Mouse (Mus musculus): ENCODE results near the gene Eefsec. TPM values are rescaled to one million over a fixed set of nuclear protein-coding genes. Genes with fewer than 3 reads are reported as not detected.

The Eefsec gene
- polyA plus RNA-seq, 1 experiment, result 15.8 TPM

- no peak for DNase-seq (ENCODE audit: low spot score)
Observed at GRCm38 (mm10) chr6:88262160-88262559, 184.2 kb downstream of the Eefsec start.

DNA sequence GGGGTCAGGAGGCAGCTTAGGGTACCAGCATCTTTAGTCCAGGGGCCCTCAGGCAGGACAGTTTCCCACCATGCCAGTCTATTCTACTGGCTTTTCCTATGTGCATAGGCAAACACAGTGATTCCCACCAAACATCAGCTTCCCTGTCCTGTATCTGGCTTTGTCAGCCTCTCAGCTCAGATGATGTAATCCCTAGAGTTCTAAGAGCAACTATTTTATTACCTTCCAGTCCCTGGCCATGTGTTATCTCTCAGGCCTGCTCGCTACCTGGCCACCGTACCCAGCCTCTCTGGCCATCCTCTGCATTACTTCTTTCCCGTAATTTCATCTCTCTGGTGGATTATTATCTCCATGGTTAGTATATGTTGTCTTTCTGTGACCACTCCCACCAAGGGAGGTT lies 185.7 kb downstream of the Eefsec start:
- no peak for DNase-seq (ENCODE audit: low spot score)

GRCm38 (mm10) chr6:88259621-88260020 lies 186.7 kb downstream of the Eefsec start:
- DNase-seq (ENCODE audit: low spot score), result no peak

DNA sequence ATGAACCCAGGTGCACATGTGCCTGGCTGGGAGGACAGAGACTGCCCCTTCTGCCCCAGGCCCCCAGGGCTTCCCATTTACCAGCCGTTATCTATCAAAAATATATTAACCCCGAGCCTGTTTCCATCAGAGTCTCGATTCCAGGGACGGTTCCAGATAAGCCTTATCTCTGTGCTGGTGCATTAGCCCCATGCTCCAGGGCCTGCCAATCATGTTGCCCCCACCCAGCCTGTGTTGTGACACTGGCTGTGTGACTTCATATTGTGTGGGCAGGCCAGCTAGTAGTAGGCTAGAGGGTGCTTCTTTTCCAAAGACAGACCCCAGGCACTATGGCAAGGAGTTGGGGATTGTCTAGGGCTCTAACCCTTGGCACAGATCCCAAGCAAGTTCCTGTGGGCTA lies 190.9 kb downstream of the Eefsec start:
- DNase-seq (ENCODE audit: low spot score), result no peak

- DNase-seq (ENCODE audit: low spot score), result no peak
Observed at GRCm38 (mm10) chr6:88254082-88254481, 192.3 kb downstream of the Eefsec start.

DNA sequence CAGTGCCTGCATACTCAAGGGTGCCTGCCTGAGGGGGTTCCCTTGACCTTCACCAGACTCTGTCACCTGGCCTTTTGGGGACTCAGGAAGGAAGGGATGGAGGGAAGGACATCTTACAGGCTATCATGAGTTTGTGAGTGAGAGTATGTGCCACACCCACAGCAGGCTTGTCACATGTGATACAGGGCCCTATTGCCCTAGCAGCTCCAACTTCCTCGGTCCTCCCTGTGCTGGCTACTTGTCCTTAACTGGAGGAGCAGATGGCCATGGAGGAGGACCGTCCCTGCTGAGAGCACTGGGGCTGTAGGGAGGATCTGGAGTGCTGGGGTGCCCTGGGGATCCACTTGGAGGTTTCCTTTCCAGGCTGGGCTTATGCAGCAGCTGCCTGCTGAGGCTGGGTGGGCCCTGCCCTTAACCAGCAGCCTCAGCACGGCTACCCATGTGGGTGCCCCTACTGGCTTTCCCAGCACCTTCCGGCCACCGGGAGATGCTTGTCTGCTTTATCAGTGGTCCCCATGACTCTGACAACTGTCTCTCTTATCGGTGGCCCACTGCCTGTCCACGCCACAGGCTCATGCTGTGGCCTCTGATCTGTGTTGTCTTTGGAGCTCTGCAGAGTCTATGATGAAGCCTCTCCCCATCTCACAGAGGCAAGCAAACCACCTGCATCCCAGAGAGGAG lies 194.4 kb downstream of the Eefsec start:
- no peak for DNase-seq (ENCODE audit: low spot score)

GRCm38 (mm10) chr6:88251396-88251795 lies 194.9 kb downstream of the Eefsec start:
- DNase-seq (ENCODE audit: low spot score), result no peak

DNA sequence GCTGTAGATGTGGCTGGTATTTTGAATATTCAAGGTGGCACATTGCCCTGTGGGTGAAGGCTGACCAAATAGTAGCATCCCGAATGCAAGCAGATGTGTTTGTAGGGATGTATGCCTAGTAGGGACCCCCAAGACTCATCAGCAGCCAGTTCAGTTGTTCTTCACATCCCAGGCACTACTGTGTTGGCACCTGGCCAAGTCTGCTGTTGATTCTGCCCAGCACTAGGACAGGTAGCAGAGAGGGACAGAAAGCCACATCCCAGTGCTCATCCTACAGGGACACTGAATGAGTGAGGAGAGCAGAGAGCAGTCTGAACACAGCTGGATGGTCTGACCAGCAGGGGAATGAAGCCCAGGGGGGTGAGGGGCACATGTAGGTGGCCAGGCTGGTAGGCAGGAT lies 197.1 kb downstream of the Eefsec start:
- no peak for DNase-seq (ENCODE audit: low spot score)

DNA sequence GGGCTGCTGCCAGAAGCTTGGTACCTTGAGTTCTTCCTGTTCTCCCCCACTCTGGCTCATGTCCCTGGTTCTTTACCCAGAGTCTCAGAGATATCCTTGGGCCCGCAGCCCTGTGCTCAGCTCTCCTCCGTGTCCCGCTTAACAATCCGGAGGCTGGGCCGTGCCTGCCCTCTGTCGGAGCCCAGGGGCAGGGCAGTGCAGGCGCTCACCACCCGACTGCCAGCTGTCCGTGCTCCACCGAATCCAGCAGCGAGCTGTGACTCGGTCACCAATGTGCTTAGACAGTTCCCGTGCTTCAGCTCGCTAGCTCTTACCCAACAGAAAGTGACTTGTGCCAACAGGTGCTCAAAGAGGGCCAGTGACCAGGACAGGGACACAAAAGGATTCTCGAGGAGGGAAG lies 203.7 kb downstream of the Eefsec start:
- DNase-seq (ENCODE audit: low spot score), result peak; percentile 58

GRCm38 (mm10) chr6:88236513-88236912 lies 209.8 kb downstream of the Eefsec start:
- DNase-seq (ENCODE audit: low spot score), result no peak

- DNase-seq (ENCODE audit: low spot score), result no peak
Observed at GRCm38 (mm10) chr6:88235983-88236382, 210.4 kb downstream of the Eefsec start.

- DNase-seq (ENCODE audit: low spot score), result no peak
Observed at GRCm38 (mm10) chr6:88235461-88235860, 210.9 kb downstream of the Eefsec start.

GRCm38 (mm10) chr6:88233996-88234395 lies 212.3 kb downstream of the Eefsec start:
- DNase-seq (ENCODE audit: low spot score), result peak; percentile 54

DNA sequence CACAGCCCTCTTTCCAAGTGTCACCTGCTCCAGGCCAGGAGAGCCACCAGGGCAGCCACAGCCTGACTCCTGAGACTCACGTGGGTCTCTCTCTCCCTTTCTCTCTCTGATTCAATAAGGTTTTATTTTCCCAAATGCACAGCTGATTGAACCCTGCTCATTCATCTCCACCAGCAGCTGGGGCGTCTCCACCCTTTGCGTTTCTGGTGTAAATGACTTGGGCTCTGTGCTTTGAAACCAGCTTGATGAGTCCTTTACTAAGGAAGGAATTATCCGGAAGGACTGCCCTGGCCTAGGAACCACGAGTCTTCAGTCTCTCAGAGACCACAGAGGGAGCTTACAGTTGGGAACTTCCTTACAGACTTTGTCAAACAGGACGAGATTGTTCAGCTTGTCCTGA lies 214.1 kb downstream of the Eefsec start:
- DNase-seq (ENCODE audit: low spot score), result no peak

GRCm38 (mm10) chr6:88231821-88232220 lies 214.5 kb downstream of the Eefsec start:
- no peak for DNase-seq (ENCODE audit: low spot score)

DNA sequence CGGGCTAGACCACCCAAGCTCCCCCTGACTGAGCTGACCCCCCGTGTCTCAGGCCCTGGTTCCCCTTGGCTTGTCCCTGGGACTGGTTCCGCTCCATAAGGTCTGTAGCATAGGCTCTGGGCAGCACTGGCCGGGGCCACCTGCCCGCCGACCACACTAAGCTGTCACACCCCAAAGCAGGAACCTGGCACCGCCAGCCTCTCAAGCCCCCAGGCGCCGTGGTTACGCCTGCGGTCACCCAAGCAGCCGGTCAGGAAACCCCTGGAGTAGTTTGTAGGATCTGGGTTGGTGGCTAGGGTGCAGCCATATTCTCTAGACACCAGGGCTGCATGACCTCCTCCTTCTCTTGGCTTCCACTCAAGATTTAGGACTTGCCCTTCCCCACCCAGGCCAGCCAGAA lies 217.1 kb downstream of the Eefsec start:
- no peak for DNase-seq (ENCODE audit: low spot score)

DNA sequence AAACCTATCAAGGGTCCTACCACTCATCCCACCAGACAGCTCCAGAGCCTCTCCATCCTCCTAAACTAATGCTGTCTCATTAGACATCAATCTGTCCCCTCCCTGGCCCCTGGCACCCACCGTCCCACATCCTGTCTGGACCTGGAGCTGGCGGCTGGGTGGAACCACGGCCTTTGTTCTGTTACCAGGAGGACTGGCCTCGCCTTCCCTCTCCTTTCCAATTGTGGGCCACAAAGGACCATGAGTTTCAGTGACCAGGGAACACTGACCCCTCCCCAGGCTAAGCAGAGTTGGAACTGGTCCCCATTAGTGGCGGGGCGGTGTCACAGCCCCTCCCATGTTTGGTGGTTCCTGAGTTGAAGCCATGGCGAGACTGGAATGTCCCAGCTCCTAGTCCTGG lies 218.8 kb downstream of the Eefsec start:
- DNase-seq (ENCODE audit: low spot score), result no peak

DNA sequence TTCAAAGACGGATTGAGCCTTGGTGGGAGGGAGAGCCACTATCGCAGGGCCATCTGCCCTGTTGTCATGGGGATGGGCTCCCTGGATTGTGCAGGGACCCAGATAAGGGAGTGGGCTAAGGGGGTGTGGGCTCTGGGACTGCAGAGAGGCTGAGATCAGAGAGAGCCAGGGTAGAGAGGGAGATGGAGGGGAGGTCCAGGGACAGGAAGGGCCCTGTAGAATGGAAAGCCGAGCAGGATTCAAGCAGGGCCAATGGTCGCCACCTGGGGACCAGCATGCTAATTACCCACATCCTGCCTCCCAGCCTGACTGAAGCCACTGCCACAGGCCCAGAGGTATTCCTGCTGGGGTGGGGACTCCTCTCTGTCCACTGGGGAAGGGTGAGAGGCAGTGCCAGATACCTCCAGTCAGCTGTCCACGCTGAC lies 219.8 kb downstream of the Eefsec start:
- no peak for DNase-seq (ENCODE audit: low spot score)

GRCm38 (mm10) chr6:88221968-88222367 lies 224.4 kb downstream of the Eefsec start, which contains the start of gene Dnajb8:
TSS of gene Dnajb8 (plus strand) at chr6:88222268.
- DNase-seq (ENCODE audit: low spot score), result no peak

GRCm38 (mm10) chr6:88219094-88219493 lies 227.2 kb downstream of the Eefsec start:
- DNase-seq (ENCODE audit: low spot score), result no peak

- DNase-seq (ENCODE audit: low spot score), result no peak
Observed at GRCm38 (mm10) chr6:88216199-88216598, 230.1 kb downstream of the Eefsec start.

DNA sequence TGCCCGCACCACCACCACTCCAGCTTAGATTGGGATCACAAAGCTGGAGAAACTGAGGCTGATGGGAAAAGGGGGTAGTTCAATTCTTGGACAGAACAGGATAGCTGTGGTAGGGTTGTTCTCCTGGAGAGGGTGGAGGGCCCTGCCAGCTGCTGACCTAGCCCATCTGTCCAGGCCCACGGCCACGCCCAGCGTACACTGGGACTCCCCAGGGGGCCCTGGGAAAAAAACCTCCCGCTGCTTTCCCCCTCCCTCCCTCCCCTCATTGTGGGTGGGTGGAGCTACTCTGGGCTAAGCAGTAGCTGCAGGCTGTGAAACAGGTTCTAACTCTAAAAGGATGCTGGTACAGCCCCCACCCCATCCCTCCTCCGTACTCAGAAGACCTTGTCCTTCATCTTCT lies 230.5 kb downstream of the Eefsec start:
- no peak for DNase-seq (ENCODE audit: low spot score)

- DNase-seq (ENCODE audit: low spot score), result no peak
Observed at GRCm38 (mm10) chr6:88210182-88210581, 236.2 kb downstream of the Eefsec start.

DNA sequence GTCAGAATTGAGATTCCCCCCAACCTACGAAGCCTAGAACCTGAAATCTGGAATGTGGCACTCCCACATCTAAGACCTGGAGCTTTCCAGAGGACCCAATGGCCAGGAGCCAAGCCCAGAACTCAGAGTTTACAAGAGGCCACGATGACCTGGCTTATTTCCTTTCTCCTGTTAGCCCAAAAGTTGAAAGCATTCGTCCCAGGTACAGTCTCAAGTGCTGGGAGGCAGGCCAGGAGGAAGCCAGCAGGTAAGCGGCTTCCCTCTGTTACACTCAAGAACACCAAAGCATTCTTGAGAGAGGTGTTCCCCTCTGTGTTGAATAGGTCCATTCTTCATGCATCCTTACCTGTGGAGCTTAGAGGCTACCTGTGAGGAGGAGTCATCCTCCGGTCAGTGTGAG lies 236.9 kb downstream of the Eefsec start:
- DNase-seq (ENCODE audit: low spot score), result no peak
